Mouse (Mus musculus) layer of hippocampus, adult 9-10 months (tissue): ENCODE results near the gene Smarca2.
"Not testable (repeated sequence)": the region's sequence is repeated elsewhere in the genome, so short reads cannot be mapped to it uniquely, and the experiment has no call there.

Experiments
- DNase-seq: peaks from one replicate; pipeline ENCODE4 v3.0.0; 2022; ENCODE audit warnings: low spot score

Smarca2 gene

GRCm38 (mm10) chr19:26697107-26697506 is 92.3 kb downstream of the Smarca2 start:
- DNase-seq = no peak

- no peak for DNase-seq
Measured at GRCm38 (mm10) chr19:26704545-26705209, 99.8 kb downstream of the Smarca2 start.

GRCm38 (mm10) chr19:26706910-26707309 is 102.1 kb downstream of the Smarca2 start:
- DNase-seq = no peak

GRCm38 (mm10) chr19:26709095-26709494 is 104.2 kb downstream of the Smarca2 start:
- DNase-seq = no peak

GRCm38 (mm10) chr19:26711268-26711667 is 106.4 kb downstream of the Smarca2 start:
- peak; percentile 31 for DNase-seq

- DNase-seq = no peak
Measured at GRCm38 (mm10) chr19:26716217-26716616, 111.4 kb downstream of the Smarca2 start.

- DNase-seq = peak; percentile 46
Measured at GRCm38 (mm10) chr19:26718221-26718620, 113.4 kb downstream of the Smarca2 start.

- DNase-seq = no peak
Measured at GRCm38 (mm10) chr19:26719161-26719560, 114.3 kb downstream of the Smarca2 start.

GRCm38 (mm10) chr19:26721741-26722140 is 116.9 kb downstream of the Smarca2 start:
- no peak for DNase-seq

GRCm38 (mm10) chr19:26723899-26724298 is 119.0 kb downstream of the Smarca2 start:
- no peak for DNase-seq

GRCm38 (mm10) chr19:26724626-26725025 is 119.8 kb downstream of the Smarca2 start:
- DNase-seq = no peak

GRCm38 (mm10) chr19:26727796-26728195 is 122.9 kb downstream of the Smarca2 start:
- no peak for DNase-seq

- DNase-seq = no peak
Measured at GRCm38 (mm10) chr19:26730486-26730885, 125.6 kb downstream of the Smarca2 start.

GRCm38 (mm10) chr19:26731121-26731520 is 126.3 kb downstream of the Smarca2 start:
- no peak for DNase-seq

GRCm38 (mm10) chr19:26731809-26732208 is 127.0 kb downstream of the Smarca2 start:
- DNase-seq = no peak

GRCm38 (mm10) chr19:26733055-26733454 is 128.2 kb downstream of the Smarca2 start:
- DNase-seq = no peak

GRCm38 (mm10) chr19:26733546-26734100 is 128.8 kb downstream of the Smarca2 start:
- no peak for DNase-seq

GRCm38 (mm10) chr19:26734704-26735109 is 129.9 kb downstream of the Smarca2 start:
- DNase-seq = no peak

- DNase-seq = not testable (repeated sequence)
Measured at GRCm38 (mm10) chr19:26745021-26745420, 140.2 kb downstream of the Smarca2 start.

- DNase-seq = no peak
Measured at GRCm38 (mm10) chr19:26745567-26745966, 140.7 kb downstream of the Smarca2 start.

GRCm38 (mm10) chr19:26746290-26746689 is 141.4 kb downstream of the Smarca2 start:
- DNase-seq = no peak

GRCm38 (mm10) chr19:26746709-26747467 is 142.0 kb downstream of the Smarca2 start:
- DNase-seq = no peak
